27 mouse cellular contexts compared by ENCODE assay signal in genomic region chr7:137480839-137481238, GRCm38 (mm10).
"Had no signal": no experiment of that assay in that cellular context is flagged by ENCODE, and none has a peak within 500 bp of the region (broad histone marks: within the 10 kb centered on the region; RNA-seq: fewer than 3 reads in every experiment).

No protein-coding gene starts in this region.

- H3K9ac ChIP-seq: embryonic facial prominence, embryonic 12.5 days; embryonic facial prominence, embryonic 13.5 days; embryonic facial prominence, embryonic 15.5 days; forebrain, embryonic 12.5 days; forebrain, embryonic 13.5 days; forebrain, embryonic 15.5 days; forebrain, postnatal 0 days had no signal

- H3K9me3 ChIP-seq: embryonic facial prominence, embryonic 10.5 days; embryonic facial prominence, embryonic 12.5 days; embryonic facial prominence, embryonic 13.5 days; embryonic facial prominence, embryonic 15.5 days; forebrain, embryonic 10.5 days; forebrain, embryonic 12.5 days; forebrain, embryonic 13.5 days; forebrain, embryonic 15.5 days had no signal

- H3K36me3 ChIP-seq: embryonic facial prominence, embryonic 10.5 days; embryonic facial prominence, embryonic 12.5 days; embryonic facial prominence, embryonic 13.5 days; embryonic facial prominence, embryonic 15.5 days; forebrain, embryonic 10.5 days; forebrain, embryonic 12.5 days; forebrain, embryonic 15.5 days had no signal

- H3K27me3 ChIP-seq: embryonic facial prominence, embryonic 12.5 days; forebrain, embryonic 15.5 days had no signal

- H3K4me1 ChIP-seq: embryonic facial prominence, embryonic 12.5 days had no signal

- H3K27ac ChIP-seq: embryonic facial prominence, embryonic 10.5 days; embryonic facial prominence, embryonic 12.5 days; embryonic facial prominence, embryonic 13.5 days; embryonic facial prominence, embryonic 15.5 days; forebrain, embryonic 10.5 days; forebrain, embryonic 12.5 days; forebrain, embryonic 13.5 days; forebrain, embryonic 15.5 days; gastrocnemius, adult 2 months; heart, adult 2 months had no signal

- ATAC-seq: forebrain, embryonic 13.5 days; forebrain, embryonic 14.5 days; forebrain, embryonic 15.5 days; forebrain, embryonic 16.5 days; forebrain, postnatal 0 days had no signal

- H3K4me3 ChIP-seq: embryonic facial prominence, embryonic 10.5 days; embryonic facial prominence, embryonic 12.5 days; embryonic facial prominence, embryonic 13.5 days; embryonic facial prominence, embryonic 15.5 days; erythroblast, embryonic 14.5 days; forebrain, embryonic 10.5 days; forebrain, embryonic 12.5 days; forebrain, embryonic 13.5 days; forebrain, embryonic 15.5 days; gastrocnemius, adult 2 months; heart, adult 2 months had no signal

- DNase-seq: cerebellum, adult 2 months; cerebellum, adult 8-10 months; cerebellum, adult 9-10 months; cerebellum, adult 9-11 months; cerebellum, postnatal 10 days; cerebellum, postnatal 25 days; cerebellum, postnatal 36 days; embryo, embryonic 11 days; forebrain, postnatal 0 days; gastrocnemius, adult 2 months; gastrocnemius, postnatal 10 days; gastrocnemius, postnatal 14 days; gastrocnemius, postnatal 25 days; gastrocnemius, postnatal 36 days; heart, adult 18-20 months; heart, adult 2 months had no signal

- H3K4me2 ChIP-seq: embryonic facial prominence, embryonic 12.5 days; embryonic facial prominence, embryonic 13.5 days; embryonic facial prominence, embryonic 15.5 days; forebrain, embryonic 12.5 days; forebrain, embryonic 13.5 days; forebrain, embryonic 15.5 days had no signal
